ENCODE assay signal across 11 mouse cellular contexts in genomic region chr3:95902643-95903042, GRCm38 (mm10). TPM values are rescaled to one million over a fixed set of nuclear protein-coding genes. Genes with fewer than 3 reads are reported as not detected.
DNase-seq lines count a peak whose midpoint lies in the region; ATAC-seq and TF ChIP-seq lines count a peak whose summit lies in the region.
"Had no signal": no experiment of that assay in that cellular context is flagged by ENCODE, and none has a peak within 500 bp of the region (broad histone marks: within the 10 kb centered on the region; RNA-seq: fewer than 3 reads in every experiment).

No protein-coding gene starts in this region.

- peaks cover 1% of the 10 kb centered on the region; the same call in 1 of the 2 replicates for H3K4me1 ChIP-seq in heart, adult 2 months (ENCODE audit: control insufficient read depth, insufficient read depth, low read length)
- peaks cover 64% of the 10 kb centered on the region for H3K4me1 ChIP-seq in midbrain, embryonic 10.5 days
- H3K4me1 ChIP-seq in midbrain, embryonic 14.5 days (ENCODE audit: control insufficient read depth, insufficient read depth, low read length), result peaks cover 12% of the 10 kb centered on the region
- H3K4me1 ChIP-seq in heart, embryonic 14.5 days (ENCODE audit: control insufficient read depth in 2 of 2, insufficient read depth in 2 of 2, low read length in 2 of 2), result peaks cover 18 to 45% of the 10 kb centered on the region in 2 experiments
- peaks cover 27% of the 10 kb centered on the region for H3K4me1 ChIP-seq in liver, embryonic 15.5 days (replicated peaks)

- no peaks in the 10 kb centered on the region for H3K27me3 ChIP-seq in heart, adult 2 months (ENCODE audit: control insufficient read depth, insufficient read depth, low read length)
- peaks cover 6% of the 10 kb centered on the region for H3K27me3 ChIP-seq in midbrain, embryonic 10.5 days (ENCODE audit: low read depth, poor library complexity, severe bottlenecking)
- H3K27me3 ChIP-seq in midbrain, embryonic 14.5 days (ENCODE audit: control insufficient read depth, insufficient read depth, low read length), result no peaks in the 10 kb centered on the region
- no peaks in the 10 kb centered on the region for H3K27me3 ChIP-seq in heart, embryonic 14.5 days (ENCODE audit: control insufficient read depth, insufficient read depth, low read length)
- peaks cover 74% of the 10 kb centered on the region for H3K27me3 ChIP-seq in liver, embryonic 15.5 days

- no peak for TF ChIP-seq POLR2A in heart, adult 2 months (IDR thresholded peaks at IDR 0.05; ENCODE audit: insufficient read depth, low read depth, low read length)

- H3K4me3 ChIP-seq in heart, adult 2 months, result peak overlapping the region; percentile 51
- H3K4me3 ChIP-seq in midbrain, embryonic 10.5 days, result peak overlapping the region; percentile 59
- no peak overlapping the region for H3K4me3 ChIP-seq in midbrain, embryonic 14.5 days (replicated peaks; ENCODE audit: low read depth, low read length)
- 0 out of 4 replicates have a peak overlapping the region, but pooled peaks have one; percentile 1 to 46 for H3K4me3 ChIP-seq in heart, embryonic 14.5 days (ENCODE audit: control insufficient read depth in 1 of 2, insufficient read depth in 1 of 2, low read depth in 1 of 2, low read length in 2 of 2)
- H3K4me3 ChIP-seq in liver, embryonic 15.5 days (replicated peaks), result no peak overlapping the region
- H3K4me3 ChIP-seq: hindbrain, embryonic 13.5 days had no signal

- peaks cover 3% of the 10 kb centered on the region; the same call in 1 of the 2 replicates for H3K36me3 ChIP-seq in heart, adult 2 months (ENCODE audit: control insufficient read depth, insufficient read depth, low read length)
- peaks cover 43% of the 10 kb centered on the region for H3K36me3 ChIP-seq in midbrain, embryonic 10.5 days
- peaks cover 7% of the 10 kb centered on the region; the same call in 1 of the 2 replicates for H3K36me3 ChIP-seq in midbrain, embryonic 14.5 days (ENCODE audit: control insufficient read depth, insufficient read depth, low read length)
- peaks cover 13% of the 10 kb centered on the region for H3K36me3 ChIP-seq in heart, embryonic 14.5 days (ENCODE audit: control insufficient read depth, insufficient read depth, low read length)
- H3K36me3 ChIP-seq in liver, embryonic 15.5 days (replicated peaks), result 0 out of 2 replicates have a peak, but pooled peaks cover 2% of the 10 kb centered on the region

- H3K9ac ChIP-seq in heart, adult 2 months (ENCODE audit: low read depth, low read length), result peak overlapping the region; percentile 71
- H3K9ac ChIP-seq in midbrain, embryonic 14.5 days (replicated peaks; ENCODE audit: low read length), result no peak overlapping the region
- H3K9ac ChIP-seq in heart, embryonic 14.5 days (ENCODE audit: low read length), result peak overlapping the region; percentile 76; the same call in 1 of the 2 replicates
- H3K9ac ChIP-seq in liver, embryonic 15.5 days, result no peak overlapping the region

- no peak overlapping the region; the same call in 1 of the 2 replicates for H3K4me2 ChIP-seq in midbrain, embryonic 14.5 days (ENCODE audit: low read length)
- H3K4me2 ChIP-seq in heart, embryonic 14.5 days (ENCODE audit: low read length), result peak overlapping the region; percentile 93
- H3K4me2 ChIP-seq in liver, embryonic 15.5 days, result no peak overlapping the region
- H3K4me2 ChIP-seq: hindbrain, embryonic 13.5 days had no signal

- no peaks in the 10 kb centered on the region for H3K79me2 ChIP-seq in heart, adult 2 months (replicated peaks; ENCODE audit: control insufficient read depth, insufficient read depth, low read length)

- DNase-seq in heart, adult 2 months, result peak in 1 of 2 experiments; percentile 29
- DNase-seq in heart, adult 8-10 months (ENCODE audit: low spot score), result no peak
- no peak for DNase-seq in midbrain, embryonic 10.5 days (ENCODE audit: low spot score)
- no peak for DNase-seq in midbrain, embryonic 14.5 days
- no peak for DNase-seq in left cerebral cortex, adult 8-10 months (ENCODE audit: low spot score in 2 of 2)
- DNase-seq in urinary bladder, postnatal 10 days (ENCODE audit: low spot score), result no peak
- DNase-seq: thymus, adult 18-20 months had no signal

- WGBS in heart, adult 2 months, result 32% methylated on average over 6 of the region's 6 CpGs
- 44% methylated on average over 6 of the region's 6 CpGs for WGBS in midbrain, embryonic 10.5 days
- WGBS in midbrain, embryonic 14.5 days, result 27% methylated on average over 6 of the region's 6 CpGs
- 34% methylated on average over 6 of the region's 6 CpGs for WGBS in heart, embryonic 14.5 days
- 36% methylated on average over 6 of the region's 6 CpGs for WGBS in liver, embryonic 15.5 days (ENCODE audit: insufficient replicate concordance)

- no peak for ATAC-seq in midbrain, embryonic 14.5 days (ENCODE audit: low FRiP score, low TSS enrichment)
- ATAC-seq in heart, embryonic 14.5 days (ENCODE audit: insufficient number of reproducible peaks, insufficient read depth, low FRiP score, low read depth), result no peak
- ATAC-seq in liver, embryonic 15.5 days (ENCODE audit: insufficient read depth), result no peak
- ATAC-seq: CD4-positive, CD25-positive, alpha-beta regulatory T cell, adult 4 months had no signal

- intact Hi-C loops in heart, adult 2 months (cut with DNase I), result no loop called here

- TF ChIP-seq EP300 in heart, adult 2 months (IDR thresholded peaks at IDR 0.05; ENCODE audit: insufficient read depth, low read depth, low read length), result no peak

- TF ChIP-seq CTCF in heart, adult 2 months (IDR thresholded peaks at IDR 0.05), result no peak

- peak overlapping the region; percentile 91 for H3K27ac ChIP-seq in heart, adult 2 months
- peak overlapping the region; percentile 93 for H3K27ac ChIP-seq in midbrain, embryonic 10.5 days (replicated peaks)
- no peak overlapping the region for H3K27ac ChIP-seq in midbrain, embryonic 14.5 days (replicated peaks; ENCODE audit: low read depth, low read length)
- peak overlapping the region; percentile 48 to 54; a peak in 3 of 4 replicates for H3K27ac ChIP-seq in heart, embryonic 14.5 days (replicated peaks in 1 of 2; ENCODE audit: control insufficient read depth in 1 of 2, insufficient read depth in 1 of 2, low read depth in 2 of 2, low read length in 2 of 2)
- H3K27ac ChIP-seq in liver, embryonic 15.5 days (replicated peaks), result peak overlapping the region; percentile 6; the same call in 1 of the 2 replicates

- H3K9me3 ChIP-seq in midbrain, embryonic 10.5 days (replicated peaks), result no peaks in the 10 kb centered on the region
- H3K9me3 ChIP-seq in midbrain, embryonic 14.5 days (ENCODE audit: control insufficient read depth, low read length), result no peaks in the 10 kb centered on the region
- H3K9me3 ChIP-seq in heart, embryonic 14.5 days (ENCODE audit: control insufficient read depth, low read length), result no peaks in the 10 kb centered on the region
- no peaks in the 10 kb centered on the region for H3K9me3 ChIP-seq in liver, embryonic 15.5 days (replicated peaks)
- H3K9me3 ChIP-seq: hindbrain, embryonic 13.5 days had no signal

RNA-seq across cellular contexts. Expression of gene Car14, which starts 1.8 kb away (rescaled TPM):
- total RNA-seq in heart, adult 2 months (2021), result 100 to 1,000 TPM; 146 to 208 TPM
- polyA plus RNA-seq in heart, adult 2 months (2012; rRNA removed), result 227 and 279 TPM in 2 replicates
- 100 to 1,000 TPM; 170 to 196 (median 181) TPM for total RNA-seq in heart, adult 8-10 months (2022)
- polyA plus RNA-seq in midbrain, embryonic 10.5 days (2016; fragmentation: Nextera tagmentation; extraction: Ambion mirVana), result 67.7 and 93.9 TPM in 2 replicates
- 2.1 and 8.6 TPM in 2 replicates for polyA plus RNA-seq in midbrain, embryonic 14.5 days (2014; fragmentation: Nextera tagmentation; extraction: Ambion mirVana)
- 45.5 and 49.7 TPM in 2 replicates for polyA plus RNA-seq in heart, embryonic 14.5 days (2014; fragmentation: Nextera tagmentation; extraction: Ambion mirVana)
- 11.8 and 15.6 TPM in 2 replicates for polyA plus RNA-seq in liver, embryonic 15.5 days (2015; fragmentation: Nextera tagmentation; extraction: Ambion mirVana)
- total RNA-seq in left cerebral cortex, adult 8-10 months (2022), result 10 to 100 TPM; 12.2 to 20.3 (median 14.2) TPM

RNA-seq across cellular contexts. Expression of gene Aph1a, which starts 8.9 kb away (rescaled TPM):
- 100 to 1,000 TPM in 1 of 2 experiments, 10 to 100 TPM in 1; 99.9 to 121 TPM for total RNA-seq in heart, adult 2 months (2021)
- 98.7 and 120 TPM in 2 replicates for polyA plus RNA-seq in heart, adult 2 months (2012; rRNA removed)
- 100 to 1,000 TPM; 102 to 115 (median 107) TPM for total RNA-seq in heart, adult 8-10 months (2022)
- polyA plus RNA-seq in midbrain, embryonic 10.5 days (2016; fragmentation: Nextera tagmentation; extraction: Ambion mirVana), result 31.1 and 37.4 TPM in 2 replicates
- polyA plus RNA-seq in midbrain, embryonic 14.5 days (2014; fragmentation: Nextera tagmentation; extraction: Ambion mirVana), result 34.7 and 68.9 TPM in 2 replicates
- polyA plus RNA-seq in heart, embryonic 14.5 days (2014; fragmentation: Nextera tagmentation; extraction: Ambion mirVana), result 38.4 and 48.0 TPM in 2 replicates
- 11.8 and 13.3 TPM in 2 replicates for polyA plus RNA-seq in liver, embryonic 15.5 days (2015; fragmentation: Nextera tagmentation; extraction: Ambion mirVana)
- 10 to 100 TPM; 65.4 to 77.7 (median 72.4) TPM for total RNA-seq in left cerebral cortex, adult 8-10 months (2022)

RNA-seq across cellular contexts. Expression of gene BC028528, which starts 10.8 kb away (rescaled TPM):
- 1 to 10 TPM; 8.5 to 9.0 TPM for total RNA-seq in heart, adult 2 months (2021)
- 14.5 and 29.8 TPM in 2 replicates for polyA plus RNA-seq in heart, adult 2 months (2012; rRNA removed)
- total RNA-seq in heart, adult 8-10 months (2022), result 10 to 100 TPM in 2 of 4 experiments, 1 to 10 TPM in 2; 6.3 to 12.0 (median 8.4) TPM
- polyA plus RNA-seq in midbrain, embryonic 10.5 days (2016; fragmentation: Nextera tagmentation; extraction: Ambion mirVana), result 8.1 and 9.6 TPM in 2 replicates
- 11.1 and 14.9 TPM in 2 replicates for polyA plus RNA-seq in midbrain, embryonic 14.5 days (2014; fragmentation: Nextera tagmentation; extraction: Ambion mirVana)
- polyA plus RNA-seq in heart, embryonic 14.5 days (2014; fragmentation: Nextera tagmentation; extraction: Ambion mirVana), result 45.1 and 51.7 TPM in 2 replicates
- polyA plus RNA-seq in liver, embryonic 15.5 days (2015; fragmentation: Nextera tagmentation; extraction: Ambion mirVana), result 6.6 and 7.0 TPM in 2 replicates
- total RNA-seq in left cerebral cortex, adult 8-10 months (2022), result 10 to 100 TPM in 1 of 4 experiments, 1 to 10 TPM in 3; 6.0 to 14.9 (median 8.1) TPM

RNA-seq across cellular contexts. Expression of gene Ciart, which starts 20.6 kb away (rescaled TPM):
- total RNA-seq in heart, adult 2 months (2021), result 10 to 100 TPM in 1 of 2 experiments, 1 to 10 TPM in 1; 5.1 to 27.0 TPM
- 5.0 and 7.7 TPM in 2 replicates for polyA plus RNA-seq in heart, adult 2 months (2012; rRNA removed)
- 10 to 100 TPM; 12.0 to 58.8 (median 26.9) TPM for total RNA-seq in heart, adult 8-10 months (2022)
- polyA plus RNA-seq in midbrain, embryonic 10.5 days (2016; fragmentation: Nextera tagmentation; extraction: Ambion mirVana), result 7.9 and 12.3 TPM in 2 replicates
- polyA plus RNA-seq in midbrain, embryonic 14.5 days (2014; fragmentation: Nextera tagmentation; extraction: Ambion mirVana), result 3.1 and 3.9 TPM in 2 replicates
- polyA plus RNA-seq in heart, embryonic 14.5 days (2014; fragmentation: Nextera tagmentation; extraction: Ambion mirVana), result 3.1 and 3.9 TPM in 2 replicates
- 1.2 and 1.4 TPM in 2 replicates for polyA plus RNA-seq in liver, embryonic 15.5 days (2015; fragmentation: Nextera tagmentation; extraction: Ambion mirVana)
- total RNA-seq in left cerebral cortex, adult 8-10 months (2022), result 10 to 100 TPM; 27.0 to 55.7 (median 48.4) TPM

RNA-seq across cellular contexts. Expression of gene Anp32e, which starts 26.4 kb away (rescaled TPM):
- total RNA-seq in heart, adult 2 months (2021), result 10 to 100 TPM; 83.0 to 90.9 TPM
- 15.5 and 29.9 TPM in 2 replicates for polyA plus RNA-seq in heart, adult 2 months (2012; rRNA removed)
- total RNA-seq in heart, adult 8-10 months (2022), result 10 to 100 TPM; 76.7 to 95.7 (median 82.9) TPM
- polyA plus RNA-seq in midbrain, embryonic 10.5 days (2016; fragmentation: Nextera tagmentation; extraction: Ambion mirVana), result 366 and 378 TPM in 2 replicates
- polyA plus RNA-seq in midbrain, embryonic 14.5 days (2014; fragmentation: Nextera tagmentation; extraction: Ambion mirVana), result 45.4 and 50.1 TPM in 2 replicates
- 58.3 and 65.3 TPM in 2 replicates for polyA plus RNA-seq in heart, embryonic 14.5 days (2014; fragmentation: Nextera tagmentation; extraction: Ambion mirVana)
- 117 and 129 TPM in 2 replicates for polyA plus RNA-seq in liver, embryonic 15.5 days (2015; fragmentation: Nextera tagmentation; extraction: Ambion mirVana)
- 100 to 1,000 TPM in 3 of 4 experiments, 10 to 100 TPM in 1; 95.2 to 110 (median 106) TPM for total RNA-seq in left cerebral cortex, adult 8-10 months (2022)

Comparison
In these comparisons a context has a peak if more than half of its experiments do, and no peak if none do; other contexts are left out.
1. H3K4me3 ChIP-seq: peak in heart, adult 2 months (single experiment), midbrain, embryonic 10.5 days (single experiment) and heart, embryonic 14.5 days (2 of 2); none in midbrain, embryonic 14.5 days (single experiment) and liver, embryonic 15.5 days (single experiment).
2. H3K9ac ChIP-seq: peak in heart, adult 2 months (single experiment) and heart, embryonic 14.5 days (single experiment); none in midbrain, embryonic 14.5 days (single experiment) and liver, embryonic 15.5 days (single experiment).